Mouse (Mus musculus) embryo, embryonic 10 days (tissue): ENCODE measurements around the gene Dmrtc2.

ENCODE experiments used
- DNase-seq: peaks from one replicate; pipeline ENCODE4 v3.0.0-alpha.2; 2015; ENCODE audit warnings: low spot score

The Dmrtc2 gene

DNA sequence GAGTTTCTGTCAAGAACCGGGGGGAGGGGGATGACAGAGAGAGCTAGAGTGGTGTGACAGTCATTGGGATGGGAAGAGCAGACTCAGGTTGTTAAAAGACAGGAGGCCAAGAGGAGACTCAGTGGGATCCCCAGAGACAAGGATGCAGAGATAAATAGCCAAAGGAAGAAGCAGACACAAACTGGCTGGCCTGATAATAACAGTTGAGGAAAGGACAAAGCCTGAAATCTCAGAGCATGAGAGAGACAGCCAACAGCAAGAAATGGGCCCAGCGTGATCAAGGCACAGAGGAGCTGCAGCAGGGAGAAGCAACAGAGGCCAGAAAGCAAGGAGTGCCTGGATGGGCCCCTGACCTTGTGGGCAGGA lies 32.4 kb downstream of the Dmrtc2 start:
- DNase-seq: peak; percentile 42

GRCm38 (mm10) chr7:24902630-24903443 lies 33.0 kb downstream of the Dmrtc2 start, which contains the start of gene Arhgef1:
Arhgef1 (plus strand) TSS chr7:24902912.
- DNase-seq: peak; percentile 48

DNA sequence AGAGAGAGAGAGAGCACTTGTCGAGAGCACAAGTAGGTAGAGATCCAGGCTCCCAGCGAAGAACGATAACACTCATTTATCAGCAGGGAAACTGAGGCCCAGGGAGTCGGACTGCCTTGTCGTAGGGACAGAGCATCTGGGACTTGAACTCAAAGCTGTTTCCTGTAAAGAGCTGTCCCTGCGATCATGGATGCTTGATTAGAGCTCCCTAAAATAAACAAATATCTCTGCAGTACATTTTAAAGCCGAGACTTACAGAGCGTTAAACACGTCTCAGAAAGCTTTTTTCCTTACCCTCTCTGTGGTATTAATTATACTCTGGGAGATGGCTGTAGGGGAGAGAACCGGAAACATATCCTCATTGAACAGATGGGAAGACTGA lies 33.6 kb downstream of the Dmrtc2 start:
- DNase-seq: no peak

DNA sequence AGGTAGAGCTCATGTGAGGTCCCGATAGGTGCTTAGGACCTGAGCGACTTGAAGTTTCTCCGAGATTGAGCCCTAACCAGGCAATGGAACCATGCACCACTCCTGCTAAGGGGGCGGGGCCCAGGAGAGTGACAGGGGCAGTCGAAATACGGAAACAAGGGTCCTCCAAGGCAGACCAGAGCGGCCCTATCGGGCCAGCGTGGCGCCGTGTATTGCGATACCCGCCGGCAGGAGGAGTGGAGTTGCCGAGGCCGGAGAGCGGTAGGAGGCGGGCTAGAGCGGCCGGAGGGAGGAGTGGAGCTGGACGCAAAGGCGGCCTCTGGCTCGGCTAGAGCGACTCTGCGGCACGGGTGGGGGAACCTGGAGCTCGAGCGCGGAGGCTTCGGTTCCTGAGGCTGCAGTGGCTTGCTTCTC lies 34.2 kb downstream of the Dmrtc2 start:
- peak; percentile 98 for DNase-seq

DNA sequence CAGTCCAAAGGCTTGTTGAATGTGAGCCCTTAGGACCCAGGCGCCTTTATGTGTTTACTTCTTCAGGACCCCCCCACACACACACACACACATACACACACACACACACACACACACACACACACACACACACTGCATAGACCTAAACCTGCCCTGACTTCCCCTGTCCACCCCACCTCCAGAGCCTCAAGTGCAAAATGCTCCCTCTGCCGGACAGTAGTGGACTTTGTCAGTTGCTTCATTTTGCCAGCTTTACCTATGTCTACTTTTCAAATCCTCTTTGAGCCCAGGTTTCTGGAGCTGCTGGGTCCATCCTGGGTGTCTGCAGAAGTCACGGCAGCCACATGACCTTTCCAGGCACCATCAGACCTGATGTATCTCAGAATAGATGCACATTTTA lies 35.1 kb downstream of the Dmrtc2 start:
- DNase-seq: peak; percentile 84

- no peak for DNase-seq
Measured at GRCm38 (mm10) chr7:24906551-24906950, 36.7 kb downstream of the Dmrtc2 start.

GRCm38 (mm10) chr7:24907211-24907748 lies 37.4 kb downstream of the Dmrtc2 start:
- peak; percentile 27 for DNase-seq

DNA sequence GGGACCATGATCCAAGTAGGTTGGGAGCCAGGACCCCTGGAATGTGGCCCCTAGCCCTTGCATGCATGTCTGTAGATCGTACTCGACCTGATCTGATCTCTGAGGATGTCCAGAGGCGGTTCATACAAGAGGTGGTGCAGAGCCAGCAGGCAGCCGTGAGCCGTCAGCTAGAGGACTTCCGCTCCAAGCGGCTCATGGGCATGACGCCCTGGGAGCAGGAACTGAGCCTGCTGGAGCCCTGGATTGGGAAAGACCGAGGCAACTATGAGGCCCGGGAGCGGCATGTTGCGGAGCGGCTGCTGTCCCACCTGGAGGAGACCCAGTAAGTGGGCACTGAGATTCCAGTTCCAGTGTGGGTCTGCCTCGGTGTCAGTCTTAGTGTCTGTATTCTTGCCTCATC lies 42.6 kb downstream of the Dmrtc2 start:
- no peak for DNase-seq

DNA sequence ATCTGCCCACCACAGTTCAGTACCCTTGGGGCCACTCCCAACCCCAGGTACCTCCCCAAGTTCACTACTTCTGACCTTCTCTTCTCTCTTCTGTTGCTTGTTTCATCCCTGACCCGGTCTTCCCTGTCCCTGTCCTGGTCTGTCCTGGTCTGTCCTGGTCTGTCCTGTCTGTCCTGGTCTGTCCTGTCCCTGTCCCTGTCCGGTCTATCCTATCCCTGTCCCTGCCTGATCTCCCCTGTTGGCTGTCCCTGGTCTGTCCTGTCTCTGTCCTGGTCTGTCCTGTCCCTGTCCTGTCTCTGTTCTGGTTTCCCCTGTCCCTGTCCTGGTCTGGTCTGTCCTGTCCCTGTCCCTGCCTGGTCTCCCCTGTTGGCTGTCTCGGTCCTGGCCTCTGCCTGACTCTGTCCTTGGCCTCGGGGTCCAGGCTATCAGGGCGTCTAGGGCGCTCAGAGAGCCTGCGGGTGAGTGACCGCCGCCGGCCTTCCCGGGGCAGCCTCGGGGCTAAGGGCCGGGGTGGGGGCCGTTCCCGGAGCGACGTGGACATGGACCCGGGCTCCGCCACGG lies 49.0 kb downstream of the Dmrtc2 start:
- DNase-seq: no peak

- no peak for DNase-seq
Measured at GRCm38 (mm10) chr7:24919728-24920127, 49.9 kb downstream of the Dmrtc2 start.
